Mouse (Mus musculus): ENCODE data around the gene Eif2s1.

The Eif2s1 gene

DNA sequence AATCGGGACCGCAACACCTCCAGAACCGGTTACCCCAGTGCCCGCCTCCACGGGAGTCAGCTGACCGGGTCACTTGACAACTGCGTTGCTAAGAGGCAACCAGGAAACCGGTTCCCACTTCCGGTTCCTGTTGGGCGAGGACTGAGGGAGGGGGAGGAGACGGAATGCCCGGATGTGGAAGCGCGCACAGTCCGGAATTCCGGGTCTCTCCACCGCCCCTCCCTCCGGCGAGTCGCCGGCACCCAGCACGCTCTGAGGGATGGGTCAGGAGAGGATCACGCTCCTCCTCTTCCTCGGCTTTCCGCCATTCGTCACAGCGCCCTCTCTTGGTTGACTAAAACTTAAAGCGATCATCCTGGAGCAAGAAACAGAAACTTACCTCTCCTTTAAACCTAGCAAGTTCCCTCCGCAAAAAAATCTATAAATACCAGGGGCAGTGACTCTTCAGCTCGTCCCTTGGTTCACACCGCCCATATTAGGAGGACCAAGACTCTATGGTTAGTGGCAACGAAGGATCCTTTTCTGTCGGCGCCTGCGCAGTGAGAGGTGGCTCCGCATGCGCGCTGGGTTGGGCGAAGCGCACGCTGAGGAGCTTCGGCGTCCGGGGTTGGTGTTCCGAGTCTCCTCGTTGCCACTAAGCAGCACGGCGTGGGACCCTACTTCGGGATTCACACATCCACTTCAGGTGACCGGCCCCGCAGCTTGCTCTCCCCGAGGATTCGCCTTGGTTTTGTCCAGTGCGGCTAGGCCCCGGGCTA, at the start of gene Eif2s1, which contains the start of gene Atp6v1d:
Eif2s1 (plus strand) TSS at position 324 of the 758 bp plus-strand sequence.
Atp6v1d (minus strand) TSS at position 143 of the 758 bp plus-strand sequence.
- DNase-seq (ENCODE audit: low spot score in 2 of 2): peak; percentile 90 to 96

- no peak for DNase-seq (ENCODE audit: low spot score in 2 of 2)
Observed at GRCm38 (mm10) chr12:78814437-78814836, 47.2 kb upstream of the Eif2s1 start.

DNA sequence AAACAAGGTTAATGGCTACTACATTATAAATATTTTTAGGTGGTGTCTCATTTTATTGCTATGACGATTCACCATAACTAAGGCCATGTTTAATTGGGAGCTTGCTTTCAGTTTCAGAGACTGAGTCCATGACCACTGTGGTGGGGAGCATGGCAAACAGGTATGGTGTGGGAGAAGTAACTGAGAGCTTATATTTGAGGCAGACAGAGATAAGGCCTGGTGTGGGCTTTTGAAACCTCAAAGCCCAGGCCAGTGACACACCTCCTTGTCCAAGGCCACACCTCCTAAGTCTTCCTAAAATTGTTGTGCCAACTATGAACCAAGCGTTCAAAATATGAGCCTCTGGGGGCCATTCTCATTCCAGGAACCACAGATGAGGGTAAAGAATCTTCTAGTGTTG, 27.1 kb upstream of the Eif2s1 start:
- DNase-seq (ENCODE audit: low spot score in 2 of 2): no peak

DNA sequence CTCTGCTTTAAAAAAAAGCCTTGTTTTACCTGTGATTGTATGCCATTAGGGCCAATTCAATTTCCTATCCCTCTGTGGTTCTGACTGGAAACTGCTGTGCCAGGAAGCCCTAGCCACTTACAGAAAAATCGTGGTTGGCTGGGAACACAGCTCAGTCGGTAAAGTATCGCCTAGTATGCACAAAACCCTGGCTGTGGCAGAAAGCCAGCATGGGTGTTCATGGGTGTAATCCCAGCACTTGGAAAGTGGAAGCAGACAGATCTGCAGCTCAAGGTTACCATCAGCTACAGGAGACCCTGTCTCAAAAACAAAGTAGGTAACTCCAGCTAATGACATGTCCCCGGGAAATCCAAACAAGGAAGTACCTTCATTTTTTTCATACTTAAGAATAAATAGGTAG, 21.7 kb upstream of the Eif2s1 start:
- no peak for DNase-seq (ENCODE audit: low spot score in 2 of 2)

DNA sequence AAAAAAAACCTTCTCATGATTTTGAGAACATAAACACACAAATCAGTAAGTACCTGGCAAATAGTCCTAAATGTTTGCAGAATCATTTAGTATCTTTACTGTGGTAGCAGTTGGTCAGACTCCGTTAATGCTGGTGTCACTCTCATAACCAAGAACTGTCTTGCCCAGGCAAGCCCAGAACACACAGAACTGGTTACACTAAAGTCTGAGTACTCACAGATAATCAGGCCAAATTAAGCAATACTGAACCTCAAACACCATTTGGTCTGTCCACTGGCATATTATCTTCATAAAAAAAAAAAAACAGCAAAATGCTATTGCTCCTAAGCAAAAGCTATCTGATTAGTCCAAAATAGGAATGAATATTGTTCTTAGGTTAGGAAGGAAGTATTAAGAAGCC, 19.2 kb upstream of the Eif2s1 start:
- no peak for DNase-seq (ENCODE audit: low spot score in 2 of 2)

- no peak for DNase-seq (ENCODE audit: low spot score in 2 of 2)
Observed at GRCm38 (mm10) chr12:78848246-78848645, 13.4 kb upstream of the Eif2s1 start.

- no peak for DNase-seq (ENCODE audit: low spot score in 2 of 2)
Observed at GRCm38 (mm10) chr12:78860921-78861495, 611 bp upstream of the Eif2s1 start.

DNA sequence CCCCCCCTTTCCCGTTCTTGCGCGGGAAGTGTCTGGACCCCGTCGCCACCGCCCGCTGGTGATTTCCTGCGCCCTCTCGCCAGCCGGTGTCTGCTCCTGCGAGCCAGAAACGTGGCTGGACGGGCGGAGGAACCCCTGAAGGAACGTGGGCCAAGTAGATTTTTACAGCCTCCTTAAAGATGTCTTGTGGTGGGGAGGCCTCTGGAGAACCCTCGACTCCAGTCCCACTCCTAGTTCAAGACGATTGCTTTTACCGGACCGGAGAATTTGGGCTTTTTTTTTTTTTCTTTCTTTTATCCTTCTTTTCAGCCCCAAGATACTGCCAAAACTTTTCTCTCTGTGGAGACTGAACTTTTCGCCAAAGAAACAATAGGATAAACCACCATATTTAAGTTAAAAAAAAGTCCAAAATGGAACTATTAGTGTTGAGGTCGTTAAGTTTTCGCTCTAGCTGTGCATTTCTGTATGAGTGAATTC, 673 bp downstream of the Eif2s1 start:
- DNase-seq (ENCODE audit: low spot score in 2 of 2): no peak

GRCm38 (mm10) chr12:78865434-78865833, 3.8 kb downstream of the Eif2s1 start:
- DNase-seq (ENCODE audit: low spot score in 2 of 2): peak; percentile 50 to 75

DNA sequence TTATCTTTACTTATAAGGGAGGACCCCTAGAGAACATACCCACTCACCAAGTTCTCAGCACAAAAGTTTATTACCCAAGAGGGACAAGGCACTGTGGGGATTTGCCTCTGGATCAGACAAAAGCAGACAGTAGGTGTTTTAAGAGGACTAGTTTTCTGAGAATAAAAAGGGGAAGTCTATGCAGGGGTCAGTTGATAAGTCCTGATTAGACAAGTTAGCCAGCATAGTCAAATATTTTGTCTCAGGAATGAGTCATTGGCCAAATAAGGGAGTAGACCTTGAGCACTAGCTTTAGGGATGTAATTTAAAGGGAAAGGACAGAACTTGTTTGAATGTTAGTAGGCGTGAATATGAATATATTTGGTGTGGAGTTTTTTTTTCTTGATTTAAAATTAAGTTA, 6.5 kb downstream of the Eif2s1 start:
- no peak for DNase-seq (ENCODE audit: low spot score in 2 of 2)

GRCm38 (mm10) chr12:78874581-78874980, 13.0 kb downstream of the Eif2s1 start:
- no peak for DNase-seq (ENCODE audit: low spot score in 2 of 2)

DNA sequence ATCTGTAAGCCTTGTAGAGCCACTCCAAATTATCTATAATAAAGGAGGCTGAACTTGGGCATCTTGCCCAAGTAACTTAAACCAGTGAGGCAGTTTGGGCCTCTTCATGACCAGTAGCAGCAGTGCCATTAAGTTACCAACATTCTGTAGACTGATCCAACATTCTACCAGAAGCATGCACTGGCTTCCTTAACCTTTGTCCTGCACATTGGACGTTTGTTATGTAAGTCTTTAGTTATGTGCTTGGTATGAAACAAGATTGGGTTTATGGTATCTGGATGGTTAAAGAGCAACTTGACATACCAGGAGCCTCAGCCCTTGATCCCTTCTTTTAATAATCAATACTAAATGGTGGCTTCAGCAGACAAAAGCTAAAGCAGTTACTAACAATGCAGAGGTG, 28.4 kb downstream of the Eif2s1 start:
- peak in 1 of 2 experiments; percentile 1 for DNase-seq (ENCODE audit: low spot score in 2 of 2)

GRCm38 (mm10) chr12:78891149-78891548, 29.5 kb downstream of the Eif2s1 start:
- DNase-seq (ENCODE audit: low spot score in 2 of 2): peak in 1 of 2 experiments; percentile 8

DNA sequence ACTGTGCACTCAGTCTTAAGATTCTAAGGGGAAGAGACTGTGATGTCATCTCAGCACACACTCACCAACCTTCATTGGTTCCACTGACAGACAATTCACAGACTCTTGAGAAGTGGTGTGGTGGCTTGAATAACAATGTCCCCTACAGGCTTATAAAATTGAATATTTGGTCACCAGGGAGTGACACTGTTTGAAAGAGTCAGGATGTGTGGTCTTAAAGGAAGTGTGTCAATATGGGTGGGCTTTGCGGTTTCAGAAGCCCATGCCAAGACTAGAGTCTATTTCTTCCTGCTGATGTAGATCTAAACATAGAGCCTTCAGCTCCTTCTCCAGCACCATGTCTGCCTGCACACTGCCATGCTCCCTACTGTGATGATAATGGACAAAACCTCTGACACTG, 36.2 kb downstream of the Eif2s1 start:
- DNase-seq (ENCODE audit: low spot score in 2 of 2): no peak

GRCm38 (mm10) chr12:78901467-78901866, 39.8 kb downstream of the Eif2s1 start:
- peak in 1 of 2 experiments; percentile 56 for DNase-seq (ENCODE audit: low spot score in 2 of 2)

DNA sequence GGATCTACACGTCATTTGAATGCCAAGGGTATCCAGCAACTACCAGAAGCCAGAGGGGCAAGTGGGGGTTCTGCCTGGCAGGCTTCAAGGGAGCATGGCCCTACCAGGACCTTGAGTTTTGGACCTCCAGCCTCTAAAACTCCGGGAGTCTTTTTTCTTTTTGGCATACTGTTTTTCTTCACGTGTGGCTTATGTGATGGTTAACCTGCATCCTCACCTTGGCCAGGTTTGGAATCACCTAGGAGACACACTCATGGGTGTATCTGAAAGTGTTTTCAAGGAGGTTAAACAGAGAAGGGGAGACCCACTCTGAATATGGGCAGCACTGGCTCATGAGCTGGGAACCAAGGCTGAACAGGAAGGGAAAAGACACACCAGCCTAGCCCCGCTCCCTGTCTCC, 41.7 kb downstream of the Eif2s1 start:
- no peak for DNase-seq (ENCODE audit: low spot score in 2 of 2)

DNA sequence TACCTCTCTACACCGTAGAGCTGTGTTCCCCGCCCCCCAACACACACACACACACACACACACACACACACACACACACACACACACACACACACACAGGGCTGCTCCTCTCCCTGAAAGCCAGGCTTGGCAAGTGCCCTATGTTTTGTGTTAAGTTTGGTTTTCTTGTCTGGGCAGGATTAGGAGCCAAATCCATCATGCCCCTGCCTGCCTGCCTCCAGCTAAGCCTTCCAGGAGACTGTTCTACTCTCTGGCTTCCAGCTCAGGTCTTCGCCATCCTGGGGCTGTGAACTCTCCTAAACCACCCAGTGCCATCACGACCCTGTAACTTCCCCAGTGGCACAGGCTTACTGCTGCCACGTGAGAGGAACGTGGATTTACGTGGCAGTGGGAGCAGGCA, 42.9 kb downstream of the Eif2s1 start:
- no peak for DNase-seq (ENCODE audit: low spot score in 2 of 2)

DNA sequence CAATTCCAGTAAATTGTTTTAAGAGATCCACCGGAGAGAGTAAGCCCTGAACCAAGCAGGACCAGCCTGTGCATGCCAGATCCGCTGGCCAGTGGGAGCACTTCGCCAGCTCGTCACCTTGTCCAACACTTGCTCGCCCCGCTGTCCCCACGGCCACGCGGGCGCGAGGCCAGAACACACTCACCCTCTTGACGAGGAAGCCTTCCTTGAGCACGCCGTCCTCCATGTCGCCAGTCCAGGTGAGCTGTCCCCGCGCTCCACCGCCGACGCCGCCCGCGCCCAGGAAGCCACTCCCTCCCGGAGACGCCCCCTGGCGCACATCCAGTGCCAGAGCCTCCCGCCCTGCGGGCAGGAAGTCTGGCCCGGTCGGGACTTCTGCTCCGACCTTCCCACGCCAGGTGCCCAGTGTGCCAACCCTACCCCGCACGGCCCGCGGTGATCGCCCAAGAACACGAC, 45.1 kb downstream of the Eif2s1 start, which contains the start of gene Plek2:
Plek2 (minus strand) TSS at position 258 of the 456 bp plus-strand sequence.
- peak; percentile 89 to 90 for DNase-seq (ENCODE audit: low spot score in 2 of 2)

DNA sequence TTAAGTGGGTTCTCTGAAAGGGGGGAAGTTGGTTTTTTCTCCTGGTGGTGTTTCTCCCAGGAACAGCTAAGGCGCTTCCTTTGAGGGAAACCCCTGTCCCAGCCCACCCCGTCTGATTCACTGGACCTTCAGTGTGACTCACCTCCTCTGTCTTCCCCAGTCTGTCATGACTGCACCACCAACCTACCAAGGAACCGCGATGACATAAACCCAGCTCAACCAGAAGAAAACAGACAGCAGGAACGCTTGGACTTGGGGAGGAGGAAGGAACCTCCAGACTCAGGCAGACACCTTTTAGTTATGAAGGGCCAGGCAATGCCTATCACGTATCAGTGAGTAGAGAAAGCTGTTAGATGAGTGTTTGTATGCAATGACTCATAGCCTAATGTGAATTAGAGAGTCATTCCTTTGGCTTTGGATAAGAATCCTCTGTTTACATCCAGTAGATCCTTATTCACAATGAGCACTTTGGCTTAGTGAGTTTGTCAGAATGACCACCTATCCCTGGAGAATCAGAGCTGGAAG, 46.5 kb downstream of the Eif2s1 start:
- DNase-seq (ENCODE audit: low spot score in 2 of 2): no peak

DNA sequence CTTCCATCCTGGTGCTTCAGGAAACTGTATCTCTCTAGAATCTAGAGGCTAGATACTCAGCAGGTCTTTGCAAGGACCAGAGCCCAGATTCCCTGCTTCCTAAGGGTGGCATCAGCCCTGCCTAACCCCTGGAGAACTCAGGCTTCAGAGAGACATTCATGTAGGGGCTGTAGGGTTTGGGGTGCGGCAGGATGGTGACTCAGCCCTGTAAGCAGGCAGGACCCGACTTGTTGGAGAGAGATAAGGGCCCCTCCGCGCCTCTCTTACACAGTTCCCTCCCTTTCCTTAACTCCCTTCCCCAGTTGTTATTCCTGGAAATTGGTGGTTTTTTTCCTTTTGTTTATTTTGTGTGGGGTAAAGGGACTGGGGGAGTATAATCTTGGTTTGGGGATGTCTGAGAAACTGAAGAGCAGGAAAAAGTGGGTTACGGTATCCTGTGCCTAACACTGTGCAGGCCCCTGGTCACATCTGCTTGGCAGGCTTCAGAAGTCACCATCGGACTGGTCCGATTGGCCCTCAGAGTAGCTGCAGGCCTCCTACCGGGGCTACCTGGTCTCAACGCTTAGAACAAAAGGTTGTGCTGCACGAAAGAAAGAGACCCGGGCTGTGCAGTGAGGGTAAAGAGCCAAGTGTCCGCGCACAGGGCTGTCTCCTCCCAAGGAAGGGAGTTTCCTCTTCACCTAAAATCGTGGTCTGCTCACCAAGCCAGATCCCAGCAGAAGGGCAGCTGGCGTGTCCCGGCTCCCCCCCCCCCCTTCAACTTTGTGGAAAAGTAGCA, 49.3 kb downstream of the Eif2s1 start:
- peak; percentile 68 to 77 for DNase-seq (ENCODE audit: low spot score in 2 of 2)

- DNase-seq (ENCODE audit: low spot score in 2 of 2): peak; percentile 67 to 81
Observed at GRCm38 (mm10) chr12:78911707-78912417, 50.2 kb downstream of the Eif2s1 start.

Measured in spleen, postnatal 10 days (tissue).